Mouse (Mus musculus) ES-Bruce4 (cell line): ENCODE results near the gene Selplg.

ENCODE experiments used
- CTCF ChIP-seq: IDR thresholded peaks from one replicate; pipeline ENCODE4 v1.8.1; 2011; ENCODE audit warnings: low read depth, low read length
- EP300 ChIP-seq: IDR thresholded peaks from 2 replicates; pipeline ENCODE4 v1.6.1; 2011; ENCODE audit warnings: low read depth, low read length; ENCODE audit not compliant: insufficient read depth
- POLR2A ChIP-seq: IDR thresholded peaks from one replicate; pipeline ENCODE4 v1.8.1; 2011; ENCODE audit warnings: low read length; ENCODE audit not compliant: insufficient read depth

DNA sequence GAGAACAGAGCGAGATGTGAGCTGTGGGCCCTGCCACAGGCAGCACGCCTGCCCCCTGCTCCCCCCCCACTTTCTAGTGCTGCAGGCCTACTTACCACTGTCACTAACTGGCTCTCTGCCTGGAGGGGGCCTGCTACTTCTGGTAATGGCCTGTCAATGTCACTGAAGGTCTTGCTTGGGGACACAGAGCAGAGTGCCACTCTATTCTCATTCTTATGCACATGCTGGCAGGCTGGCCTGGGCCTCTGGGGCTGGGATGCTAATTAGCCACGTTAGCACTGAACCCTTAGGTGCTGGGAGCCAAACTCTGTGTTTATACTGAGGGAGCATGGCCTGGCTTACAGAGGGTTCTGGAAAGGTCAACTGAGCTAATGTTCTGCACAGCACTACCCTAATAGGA, 23.3 kb upstream of the Selplg start:
- TF ChIP-seq CTCF (no peak), EP300 (peak; percentile 95), POLR2A (no peak)
